Mouse (Mus musculus) cortical plate, adult 2 months (tissue): ENCODE data around the gene Lmna. TPM values are rescaled to one million over a fixed set of nuclear protein-coding genes. Genes with fewer than 3 reads are reported as not detected.

Source experiments
- H3K27ac ChIP-seq: fragments of 200-500 bp; 2 replicates; pipeline ENCODE4 v1.5.1; 2012; ENCODE audit warnings: low read length, control low read depth, inconsistent platforms; ENCODE audit not compliant: insufficient read depth
- H3K4me1 ChIP-seq: fragments of 200-500 bp; 2 replicates; pipeline ENCODE4 v1.6.1; 2011; ENCODE audit warnings: low read length; ENCODE audit not compliant: control insufficient read depth, insufficient read depth
- H3K4me3 ChIP-seq: fragments of 200-500 bp; 2 replicates; pipeline ENCODE4 v1.5.1; 2011; ENCODE audit warnings: mild to moderate bottlenecking, low read length, control low read depth; ENCODE audit not compliant: insufficient read depth
- CTCF ChIP-seq: fragments of 200-500 bp; IDR thresholded peaks from 2 replicates; pipeline ENCODE4 v1.5.1; 2011; ENCODE audit warnings: mild to moderate bottlenecking, control low read depth, low read length; ENCODE audit not compliant: insufficient read depth; ENCODE audit errors: extremely low read depth
- POLR2A ChIP-seq: fragments of 200-500 bp; IDR thresholded peaks from 2 replicates; pipeline ENCODE4 v1.6.1; 2011; ENCODE audit warnings: mild to moderate bottlenecking, low read length, control low read depth; ENCODE audit not compliant: insufficient read depth; ENCODE audit errors: extremely low read depth
- polyA plus RNA-seq: library from polyadenylated mRNA; depleted of rRNA; stranded (reverse); fragments of >200 nt; gene quantifications from 2 replicates; pipeline ENCODE4 v1.2.3, GENCODE M21; 2012

Gene Lmna
- polyA plus RNA-seq, 1 experiment: 64.7 TPM

- TF ChIP-seq CTCF (no peak), POLR2A (no peak)
- Histone ChIP-seq H3K4me1 (peaks cover 5% of the 10 kb centered on the region; the same call in 1 of the 2 replicates), H3K27ac (no peak overlapping the region), H3K4me3 (peak overlapping the region; percentile 27; the same call in 1 of the 2 replicates)
Observed at GRCm38 (mm10) chr3:88460029-88460428, 49.7 kb downstream of the Lmna start.

- Histone ChIP-seq H3K27ac (no peak overlapping the region), H3K4me3 (peak overlapping the region; percentile 52), H3K4me1 (peaks cover 5% of the 10 kb centered on the region; the same call in 1 of the 2 replicates)
- TF ChIP-seq POLR2A: 0 out of 2 replicates have a peak, but pooled peaks have one; percentile 32
- no peak for TF ChIP-seq CTCF
Observed at GRCm38 (mm10) chr3:88458778-88459219, 51.0 kb downstream of the Lmna start.

GRCm38 (mm10) chr3:88456746-88457532 is 52.8 kb downstream of the Lmna start:
- Histone ChIP-seq H3K4me3 (peak overlapping the region; percentile 52), H3K27ac (no peak overlapping the region), H3K4me1 (peaks cover 5% of the 10 kb centered on the region; the same call in 1 of the 2 replicates)
- no peak for TF ChIP-seq CTCF
- TF ChIP-seq POLR2A: no peak

- Histone ChIP-seq H3K4me3 (no peak overlapping the region; the same call in 1 of the 2 replicates), H3K4me1 (peaks cover 5% of the 10 kb centered on the region; the same call in 1 of the 2 replicates), H3K27ac (no peak overlapping the region)
- TF ChIP-seq POLR2A: no peak
Observed at GRCm38 (mm10) chr3:88456313-88456712, 53.4 kb downstream of the Lmna start.

- Histone ChIP-seq H3K4me1 (peaks cover 5% of the 10 kb centered on the region), H3K27ac (no peak overlapping the region), H3K4me3 (no peak overlapping the region)
- no peak for TF ChIP-seq POLR2A
Observed at GRCm38 (mm10) chr3:88455588-88456264, 54.0 kb downstream of the Lmna start.

- Histone ChIP-seq H3K27ac (no peak overlapping the region), H3K4me3 (no peak overlapping the region), H3K4me1 (peaks cover 5% of the 10 kb centered on the region)
- TF ChIP-seq POLR2A (no peak), CTCF (no peak)
Observed at GRCm38 (mm10) chr3:88454762-88455587, 54.8 kb downstream of the Lmna start.

- Histone ChIP-seq H3K4me1 (peaks cover 5% of the 10 kb centered on the region), H3K4me3 (no peak overlapping the region), H3K27ac (no peak overlapping the region)
- TF ChIP-seq CTCF (no peak), POLR2A (no peak)
Observed at GRCm38 (mm10) chr3:88453986-88454385, 55.8 kb downstream of the Lmna start.

- H3K4me1 ChIP-seq: peaks cover 5% of the 10 kb centered on the region
- no peak overlapping the region for H3K4me3 ChIP-seq
- no peak overlapping the region for H3K27ac ChIP-seq
- TF ChIP-seq CTCF (no peak), POLR2A (no peak)
Observed at GRCm38 (mm10) chr3:88453369-88453768, 56.4 kb downstream of the Lmna start.

- Histone ChIP-seq H3K27ac (no peak overlapping the region), H3K4me3 (no peak overlapping the region), H3K4me1 (peaks cover 5% of the 10 kb centered on the region)
- TF ChIP-seq CTCF: no peak
- no peak for TF ChIP-seq POLR2A
Observed at GRCm38 (mm10) chr3:88452716-88453115, 57.0 kb downstream of the Lmna start.
